Mouse (Mus musculus) adrenal gland, postnatal 25 days (tissue): ENCODE measurements around the gene Rc3h2. TPM values are rescaled to one million over a fixed set of nuclear protein-coding genes. Genes with fewer than 3 reads are reported as not detected.

Experiments
- DNase-seq: peaks from one replicate; pipeline ENCODE4 v3.0.0; 2021; ENCODE audit warnings: mixed read lengths
- long read RNA-seq: library from polyadenylated mRNA; stranded (forward); transcript quantifications from one replicate; pipeline ENCODE4 v2.0.0, GENCODE M21; 2021
- total RNA-seq: library from RNA; stranded (reverse); gene quantifications from 2 replicates; pipeline ENCODE4 v1.2.3, GENCODE M21; 2021

Rc3h2 gene
- 42.5 and 43.8 TPM in 2 replicates for total RNA-seq
- long read RNA-seq, partial matches to known transcripts: 2 of 5 reads
- long read RNA-seq, other reads (novel, unspliced or antisense): 3 of 5 reads

GRCm38 (mm10) chr2:37422306-37423304 is at the start of gene Rc3h2:
Gene Rc3h2 (minus strand): TSS chr2:37422903.
- DNase-seq: peak; percentile 91

DNA sequence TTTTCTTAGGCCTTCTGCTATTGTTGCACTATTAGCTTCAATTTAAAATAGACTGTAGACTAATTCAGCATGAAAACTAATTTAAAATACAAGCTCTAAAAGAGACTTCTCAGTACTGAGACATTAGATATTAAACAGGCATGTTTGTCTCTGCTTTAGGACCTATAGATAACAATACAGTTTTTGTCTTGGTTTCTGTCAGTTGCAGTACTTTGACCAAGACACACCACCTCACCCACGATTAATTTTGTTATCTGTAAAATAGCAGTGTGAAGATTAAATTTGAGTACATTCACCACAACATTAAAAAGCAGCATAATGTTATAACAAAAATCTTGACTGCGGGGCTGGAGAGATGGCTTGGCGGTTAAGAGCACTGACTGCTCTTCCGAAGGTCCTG is 43.6 kb upstream of the Rc3h2 start:
- DNase-seq: no peak

DNA sequence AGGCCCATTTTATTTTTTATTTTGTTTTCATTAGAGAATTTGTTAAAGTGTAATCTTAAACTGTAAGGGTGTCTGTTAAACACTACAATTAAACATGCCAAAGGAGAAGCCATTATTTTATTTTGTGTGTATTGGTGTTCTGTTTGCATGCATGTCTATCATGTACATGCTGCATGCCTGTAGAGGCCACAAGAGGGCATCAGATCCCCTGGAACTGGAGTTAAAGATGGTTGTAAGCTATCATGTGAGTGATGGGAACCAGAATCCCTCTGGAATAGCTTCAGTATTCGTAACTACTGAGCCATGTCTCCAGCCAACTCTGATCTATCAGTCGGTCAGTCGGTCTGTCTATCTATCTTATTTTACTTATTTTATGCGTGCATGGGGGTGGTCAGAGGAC is 38.0 kb upstream of the Rc3h2 start:
- DNase-seq: no peak

- DNase-seq: no peak
These were observed 29.7 kb upstream of the Rc3h2 start for GRCm38 (mm10) chr2:37452376-37452760.

DNA sequence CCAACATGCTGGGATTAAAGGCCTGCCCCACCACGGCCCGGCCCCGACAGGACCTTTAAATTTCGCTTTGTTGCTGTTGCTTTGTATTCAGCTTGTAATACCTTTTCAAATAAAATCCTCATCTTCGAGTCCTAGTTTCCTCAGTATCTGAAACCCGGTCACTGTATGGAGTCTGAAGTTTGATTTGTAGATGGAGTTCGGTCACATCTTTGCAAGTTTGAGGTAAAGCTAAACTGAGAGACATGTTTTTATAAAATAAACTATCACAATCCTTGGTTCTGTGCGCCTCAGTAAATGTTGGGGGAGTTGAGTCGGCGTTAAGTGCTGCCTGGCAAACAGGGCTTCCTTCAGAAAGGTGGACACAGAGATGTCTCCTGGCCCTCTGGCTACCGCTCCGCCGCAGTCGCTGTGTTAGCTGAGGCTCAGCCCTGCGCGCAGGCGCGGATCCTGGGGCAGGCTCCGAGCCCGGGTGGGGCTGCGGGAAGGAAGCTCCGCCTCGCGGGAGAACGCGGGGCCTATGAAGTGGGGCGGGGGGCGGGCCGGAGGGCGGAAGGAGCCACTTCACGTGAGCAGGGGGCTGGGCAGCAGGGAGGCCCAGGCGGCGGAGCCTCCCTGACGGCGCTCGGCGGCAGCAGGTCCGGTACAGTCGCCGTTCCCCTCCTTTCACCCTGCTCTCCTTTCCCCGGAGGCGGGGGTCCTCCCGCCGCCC is 29.1 kb upstream of the Rc3h2 start:
- peak; percentile 97 for DNase-seq

DNA sequence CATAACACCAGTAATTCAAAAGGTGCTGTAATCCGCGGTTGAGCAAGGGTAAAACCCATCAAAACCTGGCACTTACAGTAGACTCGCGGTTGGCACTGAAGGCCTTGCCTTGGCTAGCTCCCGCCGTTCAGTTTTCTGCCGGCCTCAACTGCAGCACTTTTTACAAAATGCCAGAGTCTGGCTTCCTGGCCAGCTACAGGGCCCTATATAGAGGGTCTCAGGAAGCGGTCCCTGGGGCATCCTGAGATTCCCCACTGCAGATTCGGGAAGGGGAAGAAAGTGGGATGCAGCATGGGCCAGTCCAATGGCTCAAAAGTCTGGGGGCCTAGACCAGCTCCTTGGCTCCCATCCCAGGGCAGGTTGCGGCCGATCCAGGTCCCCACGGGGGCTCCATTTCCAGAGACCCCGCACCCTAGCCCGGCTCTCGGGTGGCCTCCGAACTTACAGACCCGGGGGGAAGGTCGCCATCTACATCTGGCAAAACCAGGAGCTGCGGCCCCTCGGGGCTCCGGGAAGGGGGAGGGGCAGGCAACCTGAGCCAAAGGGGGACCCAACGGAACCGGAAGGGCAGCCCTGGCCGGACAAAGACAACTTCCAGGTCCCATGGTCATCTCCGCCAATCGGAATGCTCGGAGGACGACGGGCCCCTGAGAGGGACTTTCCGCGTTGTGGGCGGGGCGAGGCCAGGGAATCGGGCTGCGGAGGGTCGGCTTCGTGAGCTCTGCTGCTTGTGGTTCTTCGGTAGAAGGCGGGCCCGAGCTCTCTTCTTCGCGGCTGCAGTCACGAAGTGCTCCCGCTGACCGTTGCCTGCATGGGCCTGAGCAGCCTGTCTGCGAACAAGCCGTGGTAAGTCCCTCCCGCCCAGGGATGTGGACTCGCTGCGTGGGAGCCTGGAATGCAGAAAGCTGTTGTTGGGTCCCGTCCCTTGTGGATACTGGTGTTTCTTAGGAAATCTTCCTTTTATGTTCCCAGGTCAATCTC is 20.2 kb upstream of the Rc3h2 start, which contains the start of the genes Zbtb26, Zbtb6 and Rabgap1:
Gene Zbtb26, minus strand, starts transcription at position 525 of the 981 bp plus-strand sequence.
Gene Zbtb6, minus strand, starts transcription at position 561 of the 981 bp plus-strand sequence.
Gene Rabgap1, plus strand, starts transcription at position 669 of the 981 bp plus-strand sequence.
- peak; percentile 96 for DNase-seq

DNA sequence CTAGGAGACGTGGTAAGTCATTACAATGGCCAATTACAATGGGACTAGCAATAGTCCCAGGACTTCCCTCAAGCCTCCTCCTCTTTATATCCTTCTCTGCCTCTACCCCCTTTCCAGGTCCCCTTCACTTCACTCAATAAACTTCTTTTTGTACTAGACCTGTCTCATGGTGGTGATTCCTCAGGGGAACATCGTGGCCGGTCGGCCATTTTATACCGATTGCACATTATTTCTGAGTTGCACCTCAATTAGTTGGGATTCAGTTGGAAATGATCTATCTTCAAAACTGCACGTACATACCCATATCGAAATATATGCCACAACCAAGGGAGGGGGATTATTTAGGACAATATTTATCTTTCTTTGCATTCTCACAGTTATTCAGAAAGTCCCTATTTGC is 8.9 kb upstream of the Rc3h2 start:
- no peak for DNase-seq

- DNase-seq: peak; percentile 78
These were observed 8.1 kb upstream of the Rc3h2 start for GRCm38 (mm10) chr2:37430593-37431464.

DNA sequence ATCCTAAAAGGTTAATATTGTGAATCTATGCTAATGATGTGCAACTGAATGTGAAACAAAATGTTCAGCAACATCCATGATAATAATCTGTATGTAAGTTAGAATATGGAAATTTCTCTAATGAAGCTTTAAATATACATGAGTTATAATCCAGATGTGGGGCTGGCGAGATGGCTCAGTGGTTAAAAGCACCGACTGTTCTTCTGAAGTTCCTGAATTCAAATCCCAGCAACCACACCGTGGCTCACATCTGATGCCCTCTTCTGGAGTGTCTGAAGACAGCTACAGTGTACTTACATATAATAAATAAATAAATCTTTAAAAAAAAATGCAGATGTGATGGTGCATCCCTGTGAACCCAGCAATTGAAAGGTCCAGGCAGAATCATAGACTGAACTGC is 968 bp upstream of the Rc3h2 start:
- DNase-seq: no peak

DNA sequence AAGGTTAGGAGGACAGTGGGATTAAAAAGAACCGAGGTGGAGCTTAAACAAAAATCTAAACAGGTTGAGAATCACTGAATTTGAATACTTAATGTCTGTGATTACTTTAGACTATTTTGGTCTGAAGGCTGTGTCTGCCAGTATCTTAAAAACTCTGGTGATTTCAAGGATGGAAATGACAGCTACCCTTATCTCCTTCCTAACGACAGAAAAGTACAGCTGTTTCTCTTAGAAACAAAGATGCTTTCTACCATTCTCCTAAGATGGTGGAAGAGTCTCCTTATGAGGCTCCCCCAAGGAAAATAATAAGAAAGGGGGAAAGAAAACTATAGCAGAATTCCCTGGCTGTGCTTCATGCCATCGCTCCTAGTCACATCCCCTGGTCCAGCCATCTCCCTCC is 800 bp downstream of the Rc3h2 start:
- DNase-seq: no peak

DNA sequence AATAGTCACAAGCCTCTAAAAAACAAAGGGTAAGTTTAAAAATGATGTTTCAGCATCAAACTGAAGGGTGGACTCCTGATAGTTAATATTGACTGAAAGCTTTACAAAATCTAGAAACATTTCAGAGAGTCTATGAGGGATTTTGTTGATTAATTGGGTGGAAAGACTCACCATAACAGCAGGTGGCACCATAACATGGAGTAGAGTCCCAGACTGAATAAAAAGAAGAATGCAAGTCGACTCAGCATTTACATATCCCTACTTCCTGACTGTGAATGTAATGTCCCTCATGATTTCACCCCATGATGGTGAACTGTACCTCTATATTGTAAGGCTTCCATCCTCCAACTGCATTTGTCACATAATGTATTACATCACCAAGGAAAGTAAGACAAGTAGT is 27.2 kb downstream of the Rc3h2 start:
- no peak for DNase-seq

GRCm38 (mm10) chr2:37382921-37383320 is 39.8 kb downstream of the Rc3h2 start:
- no peak for DNase-seq

DNA sequence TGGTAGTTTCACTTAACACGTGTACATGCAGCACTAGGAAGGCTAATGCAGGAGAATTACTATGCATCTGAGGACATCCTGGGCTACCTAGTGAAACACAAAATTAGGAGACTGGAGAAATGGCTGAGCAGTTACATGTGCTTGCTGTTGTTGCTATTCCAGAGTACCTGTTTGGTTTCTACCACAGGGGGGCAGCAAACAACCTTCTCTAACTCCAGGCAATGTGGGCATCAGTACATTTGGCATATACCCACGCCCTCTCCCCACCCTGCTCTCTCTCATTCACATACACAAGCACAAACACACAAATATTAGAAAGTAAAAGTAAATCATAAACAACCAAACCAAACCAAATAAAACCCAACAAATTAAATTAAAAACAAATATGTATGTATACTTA is 42.5 kb downstream of the Rc3h2 start:
- DNase-seq: peak; percentile 43

DNA sequence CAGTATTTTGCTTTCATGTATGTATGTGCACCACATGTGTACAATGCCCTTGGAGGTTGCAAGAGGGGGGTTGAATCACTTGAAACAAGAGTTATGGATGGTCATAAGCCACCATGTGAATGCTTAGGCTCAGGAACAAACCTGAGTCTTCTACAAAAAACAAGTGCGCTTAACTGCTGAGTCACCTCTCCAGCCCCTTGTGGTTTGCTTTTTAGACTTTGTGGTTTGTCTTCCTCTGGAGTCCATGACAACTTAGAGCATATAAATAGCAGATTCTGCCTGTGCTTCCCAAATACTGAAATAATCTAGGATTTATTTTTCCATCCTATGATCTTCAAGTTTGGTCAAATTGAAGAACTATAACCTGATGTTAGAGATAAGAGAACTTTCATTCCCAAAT is 46.7 kb downstream of the Rc3h2 start:
- DNase-seq: no peak

DNA sequence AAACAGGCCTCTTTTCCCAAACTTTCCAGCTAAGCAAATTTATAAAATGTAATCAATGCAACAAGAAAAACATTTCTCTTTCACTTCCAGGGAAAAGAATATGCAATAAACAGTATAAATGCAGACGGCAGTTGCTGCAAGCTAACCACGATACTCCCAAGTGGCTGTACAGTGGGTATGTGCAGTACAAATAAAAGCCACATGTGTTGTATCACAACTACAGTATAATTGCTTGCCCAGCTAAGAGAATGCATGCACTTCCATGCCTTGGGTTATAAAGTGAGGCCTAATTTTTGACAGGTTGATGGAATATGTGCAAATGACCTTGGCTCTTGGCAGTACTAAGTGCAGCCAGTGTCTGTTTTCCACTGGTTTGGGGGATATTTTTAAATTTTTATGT is 52.1 kb downstream of the Rc3h2 start:
- no peak for DNase-seq

DNA sequence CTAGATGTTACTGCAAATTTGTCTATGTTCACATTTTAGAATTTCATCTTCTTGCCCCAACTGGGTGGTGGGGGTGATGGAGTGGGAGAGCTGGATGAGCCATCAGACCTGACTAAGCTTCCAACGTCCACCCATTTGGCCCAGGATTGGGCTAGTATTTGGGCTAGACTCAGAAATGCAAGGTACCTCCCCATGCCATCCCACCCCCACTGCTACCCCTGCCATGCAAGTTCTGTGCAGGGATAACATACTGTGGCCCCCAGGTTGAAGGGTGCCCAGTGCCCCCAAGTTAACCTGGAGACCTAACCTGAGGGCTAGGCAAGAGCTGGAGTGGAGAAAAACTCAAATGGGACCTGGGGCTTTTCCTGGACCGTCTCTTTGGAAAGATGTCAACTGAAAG is 62.8 kb downstream of the Rc3h2 start:
- DNase-seq: no peak

DNA sequence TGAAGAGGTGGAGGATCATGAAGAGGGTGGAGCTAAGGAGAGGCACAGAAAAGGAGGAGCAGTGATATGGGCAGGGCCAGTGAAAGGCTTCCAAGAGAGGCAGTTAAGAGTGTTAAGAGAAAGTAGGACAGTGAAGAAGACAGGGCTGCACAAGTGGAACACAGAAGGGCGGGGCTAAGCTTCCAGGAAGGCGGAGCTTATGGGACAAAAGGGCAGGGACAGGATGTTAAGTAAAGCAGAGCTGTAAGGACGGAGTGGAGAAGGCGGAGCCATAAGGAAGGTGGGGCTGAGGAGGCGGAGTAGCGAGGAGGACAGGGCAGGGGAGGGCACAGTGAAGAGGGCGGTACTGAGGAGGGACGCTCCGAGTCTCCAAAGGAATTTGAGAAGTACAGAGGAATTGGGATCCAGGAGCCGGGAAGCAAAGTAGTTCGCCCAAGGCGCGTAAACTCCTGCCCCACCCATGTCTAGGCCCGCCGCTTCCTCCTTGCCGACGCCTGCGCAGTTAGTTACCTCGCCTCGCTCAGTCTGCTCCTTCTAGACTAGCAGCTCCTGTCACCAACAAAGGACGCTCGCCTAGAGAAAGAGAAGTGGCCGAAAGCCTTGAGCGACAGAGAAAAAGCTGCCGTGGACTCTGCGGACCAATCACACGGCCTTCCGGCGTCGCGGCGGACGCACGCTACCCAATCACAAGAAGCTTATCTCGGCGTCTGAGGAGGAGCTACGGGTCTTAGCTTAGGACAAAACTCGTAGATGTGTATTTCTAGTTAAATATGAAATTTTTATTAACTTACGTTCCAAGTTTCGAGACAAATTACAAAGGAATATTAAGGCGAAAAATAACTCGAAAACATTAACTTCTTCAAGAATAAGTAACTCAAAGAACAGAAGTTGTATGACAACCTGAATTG is 63.8 kb downstream of the Rc3h2 start, which contains the start of gene Pdcl:
Gene Pdcl, minus strand, starts transcription at position 700 of the 908 bp plus-strand sequence.
- peak; percentile 80 for DNase-seq

GRCm38 (mm10) chr2:37355571-37355970 is 67.1 kb downstream of the Rc3h2 start:
- no peak for DNase-seq

GRCm38 (mm10) chr2:37351671-37352070 is 71.0 kb downstream of the Rc3h2 start:
- DNase-seq: no peak
